Mouse (Mus musculus): ENCODE measurements around the gene Pla2g4e. TPM values are rescaled to one million over a fixed set of nuclear protein-coding genes. Genes with fewer than 3 reads are reported as not detected.
A peak's percentile ranks its signal among the peaks of the same experiment; 100 is the strongest.

Gene Pla2g4e
- polyA plus RNA-seq, 1 experiment from 2014 or later, result 0.07 TPM

- 91% methylated on average over 8 of the region's 8 CpGs for WGBS
- no peak for DNase-seq (ENCODE audit: low spot score)
- Histone ChIP-seq H3K27ac (replicated peaks) (no peak overlapping the region), H3K27me3 (ENCODE audit: low read depth, poor library complexity, severe bottlenecking) (no peaks in the 10 kb centered on the region), H3K4me3 (no peak overlapping the region), H3K9me3 (replicated peaks) (no peaks in the 10 kb centered on the region), H3K4me1 (no peaks in the 10 kb centered on the region), H3K36me3 (no peaks in the 10 kb centered on the region)
These were observed 77.4 kb downstream of the Pla2g4e start for GRCm38 (mm10) chr2:120167763-120168162.

GRCm38 (mm10) chr2:120165474-120165873, 79.7 kb downstream of the Pla2g4e start:
- Histone ChIP-seq H3K27me3 (ENCODE audit: low read depth, poor library complexity, severe bottlenecking) (no peaks in the 10 kb centered on the region), H3K27ac (replicated peaks) (no peak overlapping the region), H3K4me3 (no peak overlapping the region), H3K9me3 (replicated peaks) (no peaks in the 10 kb centered on the region), H3K36me3 (no peaks in the 10 kb centered on the region), H3K4me1 (no peaks in the 10 kb centered on the region)
- no peak for DNase-seq (ENCODE audit: low spot score)
- 80% methylated on average over 10 of the region's 10 CpGs for whole genome bisulfite sequencing

GRCm38 (mm10) chr2:120159434-120159833, 85.7 kb downstream of the Pla2g4e start:
- Histone ChIP-seq H3K4me3 (no peak overlapping the region), H3K4me1 (peaks cover 5% of the 10 kb centered on the region), H3K36me3 (no peaks in the 10 kb centered on the region), H3K27me3 (ENCODE audit: low read depth, poor library complexity, severe bottlenecking) (peaks cover 7% of the 10 kb centered on the region), H3K27ac (replicated peaks) (no peak overlapping the region), H3K9me3 (replicated peaks) (no peaks in the 10 kb centered on the region)
- 84% methylated on average over 2 of the region's 2 CpGs for WGBS
- DNase-seq (ENCODE audit: low spot score), result no peak

- no peak overlapping the region for H3K4me3 ChIP-seq
- WGBS, result 50% methylated on average over 1 of the region's 1 CpGs
- no peak overlapping the region for H3K27ac ChIP-seq (replicated peaks)
- H3K9me3 ChIP-seq (replicated peaks), result no peaks in the 10 kb centered on the region
- no peak for DNase-seq (ENCODE audit: low spot score)
- H3K36me3 ChIP-seq, result no peaks in the 10 kb centered on the region
- peaks cover 8% of the 10 kb centered on the region for H3K4me1 ChIP-seq
- peaks cover 9% of the 10 kb centered on the region for H3K27me3 ChIP-seq (ENCODE audit: low read depth, poor library complexity, severe bottlenecking)
These were observed 86.3 kb downstream of the Pla2g4e start for GRCm38 (mm10) chr2:120158846-120159245.

GRCm38 (mm10) chr2:120158016-120158415, 87.1 kb downstream of the Pla2g4e start:
- 61% methylated on average over 5 of the region's 5 CpGs for WGBS
- no peaks in the 10 kb centered on the region for H3K9me3 ChIP-seq (replicated peaks)
- no peaks in the 10 kb centered on the region for H3K36me3 ChIP-seq
- DNase-seq (ENCODE audit: low spot score), result no peak
- no peak overlapping the region for H3K27ac ChIP-seq (replicated peaks)
- peaks cover 13% of the 10 kb centered on the region for H3K4me1 ChIP-seq
- H3K4me3 ChIP-seq, result no peak overlapping the region
- peaks cover 17% of the 10 kb centered on the region for H3K27me3 ChIP-seq (ENCODE audit: low read depth, poor library complexity, severe bottlenecking)

GRCm38 (mm10) chr2:120157606-120158005, 87.5 kb downstream of the Pla2g4e start:
- 75% methylated on average over 2 of the region's 2 CpGs for WGBS
- peaks cover 13% of the 10 kb centered on the region for H3K4me1 ChIP-seq
- no peaks in the 10 kb centered on the region for H3K9me3 ChIP-seq (replicated peaks)
- H3K36me3 ChIP-seq, result no peaks in the 10 kb centered on the region
- no peak overlapping the region for H3K27ac ChIP-seq (replicated peaks)
- peaks cover 21% of the 10 kb centered on the region for H3K27me3 ChIP-seq (ENCODE audit: low read depth, poor library complexity, severe bottlenecking)
- DNase-seq (ENCODE audit: low spot score), result no peak
- H3K4me3 ChIP-seq, result no peak overlapping the region

GRCm38 (mm10) chr2:120154361-120154894, 90.7 kb downstream of the Pla2g4e start, which contains the start of gene Ehd4:
Gene Ehd4, minus strand, starts transcription at chr2:120154606.
- under 1% methylated on average over 53 of the region's 53 CpGs for WGBS
- peak; percentile 98 for DNase-seq (ENCODE audit: low spot score)
- Histone ChIP-seq H3K9me3 (replicated peaks) (no peaks in the 10 kb centered on the region), H3K27me3 (ENCODE audit: low read depth, poor library complexity, severe bottlenecking) (peaks cover 22% of the 10 kb centered on the region), H3K36me3 (no peaks in the 10 kb centered on the region), H3K4me3 (peak within 1 kb of the TSS; percentile 82), H3K27ac (replicated peaks) (peak within 1 kb of the TSS; percentile 82), H3K4me1 (peaks cover 13% of the 10 kb centered on the region)

GRCm38 (mm10) chr2:120153586-120154360, 91.4 kb downstream of the Pla2g4e start:
- peak overlapping the region; percentile 82 for H3K4me3 ChIP-seq
- H3K27ac ChIP-seq (replicated peaks), result peak overlapping the region; percentile 82
- DNase-seq (ENCODE audit: low spot score), result peak; percentile 19
- H3K36me3 ChIP-seq, result no peaks in the 10 kb centered on the region
- H3K4me1 ChIP-seq, result peaks cover 13% of the 10 kb centered on the region
- H3K9me3 ChIP-seq (replicated peaks), result no peaks in the 10 kb centered on the region
- 5% methylated on average over 38 of the region's 38 CpGs for WGBS
- peaks cover 22% of the 10 kb centered on the region for H3K27me3 ChIP-seq (ENCODE audit: low read depth, poor library complexity, severe bottlenecking)

GRCm38 (mm10) chr2:120150571-120150970, 94.6 kb downstream of the Pla2g4e start:
- Histone ChIP-seq H3K27ac (replicated peaks) (no peak overlapping the region), H3K4me3 (no peak overlapping the region), H3K9me3 (replicated peaks) (no peaks in the 10 kb centered on the region), H3K27me3 (ENCODE audit: low read depth, poor library complexity, severe bottlenecking) (peaks cover 18% of the 10 kb centered on the region), H3K4me1 (peaks cover 13% of the 10 kb centered on the region), H3K36me3 (no peaks in the 10 kb centered on the region)
- WGBS, result 81% methylated on average over 3 of the region's 3 CpGs
- no peak for DNase-seq (ENCODE audit: low spot score)

GRCm38 (mm10) chr2:120149634-120150033, 95.5 kb downstream of the Pla2g4e start:
- DNase-seq (ENCODE audit: low spot score), result no peak
- Histone ChIP-seq H3K27me3 (ENCODE audit: low read depth, poor library complexity, severe bottlenecking) (peaks cover 15% of the 10 kb centered on the region), H3K27ac (replicated peaks) (no peak overlapping the region), H3K4me1 (peaks cover 7% of the 10 kb centered on the region), H3K36me3 (no peaks in the 10 kb centered on the region), H3K9me3 (replicated peaks) (no peaks in the 10 kb centered on the region), H3K4me3 (no peak overlapping the region)
- WGBS, result 91% methylated on average over 7 of the region's 7 CpGs

GRCm38 (mm10) chr2:120147999-120148398, 97.1 kb downstream of the Pla2g4e start:
- WGBS, result 87% methylated on average over 3 of the region's 3 CpGs
- no peaks in the 10 kb centered on the region for H3K36me3 ChIP-seq
- no peak overlapping the region for H3K27ac ChIP-seq (replicated peaks)
- H3K9me3 ChIP-seq (replicated peaks), result no peaks in the 10 kb centered on the region
- no peak for DNase-seq (ENCODE audit: low spot score)
- no peak overlapping the region for H3K4me3 ChIP-seq
- H3K4me1 ChIP-seq, result no peaks in the 10 kb centered on the region
- H3K27me3 ChIP-seq (ENCODE audit: low read depth, poor library complexity, severe bottlenecking), result peaks cover 5% of the 10 kb centered on the region

- Histone ChIP-seq H3K36me3 (no peaks in the 10 kb centered on the region), H3K9me3 (replicated peaks) (no peaks in the 10 kb centered on the region)
- WGBS, result 63% methylated on average over 2 of the region's 2 CpGs
These were observed 97.8 kb downstream of the Pla2g4e start for GRCm38 (mm10) chr2:120147364-120147763.

GRCm38 (mm10) chr2:120146543-120146942, 98.6 kb downstream of the Pla2g4e start:
- 81% methylated on average over 2 of the region's 2 CpGs for WGBS
- Histone ChIP-seq H3K9me3 (replicated peaks) (no peaks in the 10 kb centered on the region), H3K27ac (replicated peaks) (no peak overlapping the region), H3K36me3 (no peaks in the 10 kb centered on the region), H3K4me1 (no peaks in the 10 kb centered on the region), H3K4me3 (no peak overlapping the region), H3K27me3 (ENCODE audit: low read depth, poor library complexity, severe bottlenecking) (no peaks in the 10 kb centered on the region)
- DNase-seq (ENCODE audit: low spot score), result no peak

More at GRCm38 (mm10) chr2:120147364-120147763, 97.8 kb downstream of the Pla2g4e start:
- no peaks in the 10 kb centered on the region for H3K4me1 ChIP-seq
- H3K27ac ChIP-seq (replicated peaks), result no peak overlapping the region
- H3K4me3 ChIP-seq, result no peak overlapping the region
- H3K27me3 ChIP-seq (ENCODE audit: low read depth, poor library complexity, severe bottlenecking), result no peaks in the 10 kb centered on the region
- no peak for DNase-seq (ENCODE audit: low spot score)

Data from midbrain, embryonic 10.5 days (tissue).